Mouse (Mus musculus) heart, adult 2 months (tissue): ENCODE measurements at regions not wholly inside any gene's neighbourhood (a gene's known extent, or its start where the extent isn't known, plus 50 kb on each side); places are given as distances from the start of the nearest gene placed in this dataset.

Experiments used
- CTCF ChIP-seq: fragments of 200-600 bp; IDR thresholded peaks from 2 replicates; pipeline ENCODE4 v1.8.1; 2022; ENCODE audit warnings: antibody characterized with exemption, mild to moderate bottlenecking, moderate library complexity
- EP300 ChIP-seq: fragments of 200-500 bp; IDR thresholded peaks from 2 replicates; pipeline ENCODE4 v1.6.1; 2011; ENCODE audit warnings: low read depth, low read length, control low read depth; ENCODE audit not compliant: insufficient read depth
- POLR2A ChIP-seq: fragments of 200-500 bp; IDR thresholded peaks from 2 replicates; pipeline ENCODE4 v1.6.1; 2011; ENCODE audit warnings: mild to moderate bottlenecking, low read depth, low read length, control low read depth; ENCODE audit not compliant: insufficient read depth

DNA sequence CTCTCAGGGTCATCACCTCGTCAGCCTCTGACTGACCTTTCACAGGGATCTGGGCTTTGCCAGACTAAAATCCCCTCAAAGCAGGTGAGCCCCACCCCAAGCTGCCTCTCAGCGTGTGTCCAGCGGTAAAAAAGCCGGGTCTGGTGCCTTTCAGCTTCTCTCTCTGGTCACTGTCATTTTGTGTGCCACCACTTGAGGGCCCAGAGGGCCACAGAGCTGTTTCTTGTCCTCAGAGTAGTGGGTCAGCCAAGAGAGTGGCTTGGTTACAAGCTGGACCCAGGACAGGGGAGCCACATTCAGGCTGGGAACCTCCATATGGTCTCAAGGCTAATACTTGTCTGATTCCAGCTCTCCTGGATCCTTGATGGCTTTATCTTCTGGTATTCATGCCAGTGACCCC lies 89.0 kb downstream of the Hif1an start:
- TF ChIP-seq POLR2A (no peak), CTCF (peak; percentile 60), EP300 (no peak)
